Mouse (Mus musculus): ENCODE data around the gene Cyp4f18.
"Not testable (repeated sequence)": the region's sequence is repeated elsewhere in the genome, so short reads cannot be mapped to it uniquely, and the experiment has no call there.

- TF ChIP-seq CTCF (IDR thresholded peaks at IDR 0.05; ENCODE audit: low read depth, low read length); GATA1 (IDR thresholded peaks at IDR 0.05; ENCODE audit: borderline replicate concordance, low read length): not testable (repeated sequence)
Measured at GRCm38 (mm10) chr8:72013506-72014228, 4.2 kb upstream of the Cyp4f18 start.
